Mouse (Mus musculus) lung, postnatal 0 days (tissue): Measurements from ENCODE around the gene Erc2.

Experiments used
- CTCF ChIP-seq: IDR thresholded peaks from 2 replicates; pipeline ENCODE4 v1.5.1; 2016; ENCODE audit warnings: antibody characterized with exemption, mild to moderate bottlenecking
- EP300 ChIP-seq: IDR thresholded peaks from 2 replicates; pipeline ENCODE4 v1.6.1; 2016; ENCODE audit warnings: antibody characterized with exemption, mild to moderate bottlenecking, control low read depth

GRCm38 (mm10) chr14:28170711-28171110 lies 548.5 kb downstream of the Erc2 start:
- TF ChIP-seq CTCF (no peak), EP300 (no peak)
